Mouse (Mus musculus): ENCODE results near the gene Klhdc10.

The Klhdc10 gene

DNA sequence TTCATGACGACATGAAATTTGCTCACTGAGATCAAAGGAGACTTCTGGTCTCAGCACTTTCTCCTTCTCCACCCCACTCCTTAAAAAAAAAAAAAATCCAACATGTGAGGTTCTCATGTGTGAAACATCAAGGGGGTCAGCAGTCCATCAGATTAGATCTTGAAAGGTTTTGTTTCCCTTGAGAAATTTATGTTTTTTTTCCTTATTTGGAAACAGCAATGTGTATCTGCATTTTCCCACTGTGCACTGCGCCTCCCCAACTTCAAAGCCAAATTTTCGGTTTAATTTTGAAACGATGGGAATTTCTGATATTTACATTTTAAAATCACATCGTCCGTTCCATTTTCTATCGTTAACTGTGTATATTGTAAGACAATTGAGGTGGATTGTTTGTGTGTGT is 952 bp upstream of the Klhdc10 start:
- in situ Hi-C loops (cut with MseI, MboI): no loop called here

DNA sequence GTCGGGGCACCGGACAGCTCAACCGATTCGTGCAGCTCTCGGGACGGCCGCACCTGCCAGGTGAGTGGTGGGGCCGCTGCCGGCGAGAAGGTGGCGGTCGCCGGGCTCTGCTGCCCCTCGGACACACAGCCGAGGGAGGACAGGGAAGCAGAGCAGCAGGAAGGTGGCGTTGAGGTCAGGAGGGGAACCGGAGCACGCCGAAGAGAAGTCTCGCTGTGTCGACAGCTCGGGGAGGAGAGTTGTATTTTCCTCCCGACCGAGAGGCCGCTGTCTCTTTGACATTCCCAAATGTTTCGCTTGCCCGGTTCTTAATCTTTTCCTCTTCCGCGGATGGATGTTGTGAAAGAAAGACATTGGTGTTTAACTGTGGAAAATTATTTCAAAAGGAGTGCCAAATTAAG is 423 bp downstream of the Klhdc10 start:
- in situ Hi-C loops (cut with MseI, MboI): no loop called here

DNA sequence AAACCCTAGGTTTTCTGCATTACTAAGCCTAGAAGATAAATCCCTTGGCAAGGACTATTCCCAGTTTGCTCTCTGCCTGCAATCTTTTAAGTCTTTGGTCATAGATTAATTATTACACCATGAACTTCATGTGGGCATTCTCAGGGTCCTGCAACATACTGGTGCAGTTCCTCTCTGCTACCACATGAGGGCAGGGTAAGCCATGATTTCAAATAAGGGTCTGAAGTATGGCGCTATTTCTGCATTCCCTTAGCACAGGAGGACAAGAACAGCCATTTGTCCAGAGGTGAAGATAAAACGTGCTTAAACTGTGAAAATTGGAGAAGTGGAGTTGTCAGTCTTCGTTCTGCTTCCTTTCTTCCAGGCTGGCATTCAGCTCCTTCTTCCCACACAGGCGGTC is 1.8 kb downstream of the Klhdc10 start:
- in situ Hi-C loops (cut with MseI, MboI): no loop called here

DNA sequence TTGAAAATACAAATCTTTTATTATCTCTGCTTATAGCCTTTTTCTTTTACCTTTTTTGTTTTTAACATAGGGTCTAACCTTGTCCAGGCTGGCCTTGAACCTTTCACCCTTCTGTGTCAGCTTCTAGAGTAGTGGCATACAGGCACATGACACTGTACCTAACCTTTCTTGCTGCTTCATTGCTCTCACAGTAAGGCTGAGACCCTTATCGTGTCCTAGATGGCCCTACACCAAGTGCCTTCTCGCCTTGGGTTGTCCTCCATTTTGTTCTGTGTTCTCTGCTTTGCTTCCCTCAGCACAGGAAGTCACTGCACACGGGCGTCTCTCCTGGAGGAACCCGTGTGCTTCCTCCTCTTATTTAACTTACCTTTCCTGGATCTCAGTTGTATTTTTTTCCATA is 3.0 kb downstream of the Klhdc10 start:
- in situ Hi-C loops (cut with MseI, MboI): no loop called here

DNA sequence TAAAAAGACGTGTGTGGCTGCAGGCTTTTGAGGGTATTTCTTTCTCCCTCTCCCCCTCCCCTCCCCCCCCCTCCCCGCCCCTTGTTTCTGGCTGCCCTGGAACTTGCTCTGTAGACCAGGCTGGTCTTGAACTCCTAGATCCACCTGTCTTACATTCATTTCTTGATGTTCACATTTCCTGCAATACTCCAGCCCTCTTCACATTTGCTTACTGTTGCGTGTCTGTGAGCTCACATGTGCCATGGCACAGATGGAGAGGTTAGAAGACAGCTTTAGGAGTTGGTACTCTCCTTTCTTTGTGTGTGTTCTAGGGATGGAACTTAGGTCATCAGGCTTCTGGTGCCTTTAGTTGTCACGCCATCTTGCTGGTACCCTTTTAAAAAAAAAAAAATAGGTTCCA is 6.6 kb downstream of the Klhdc10 start:
- in situ Hi-C loops (cut with MseI, MboI): no loop called here

DNA sequence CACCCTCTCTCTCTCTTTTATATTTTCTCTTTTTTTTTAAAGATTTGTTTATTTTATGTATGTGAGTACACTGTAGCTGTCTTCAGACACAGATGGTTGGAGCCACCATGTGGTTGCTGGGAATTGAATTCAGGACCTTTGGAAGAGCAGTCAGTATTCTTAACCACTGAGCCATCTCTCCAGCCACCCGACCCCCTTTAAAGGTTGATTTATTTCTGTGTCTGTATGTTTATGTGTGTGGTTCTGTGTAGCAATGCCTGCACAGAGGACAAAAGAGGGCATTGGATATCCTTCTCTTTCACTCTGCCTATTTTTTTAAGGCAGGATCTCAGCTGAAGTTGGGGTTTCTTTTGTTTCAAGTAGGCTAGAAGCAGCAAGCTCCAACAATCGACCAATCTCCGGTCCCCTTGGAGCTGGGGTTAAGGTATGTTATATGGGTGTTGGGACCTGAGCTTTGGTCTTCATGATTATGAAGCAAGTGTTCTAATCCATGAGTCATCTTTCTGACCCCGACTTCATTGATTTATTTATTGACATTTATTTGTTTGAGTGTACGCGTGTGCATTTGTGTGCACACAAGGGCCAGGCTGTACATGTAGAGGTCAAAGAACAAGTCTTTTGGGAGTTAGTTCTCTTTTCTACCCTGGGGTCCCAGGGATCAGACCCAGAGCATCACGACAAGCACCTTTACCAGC is 7.9 kb downstream of the Klhdc10 start:
- in situ Hi-C loops (cut with MseI, MboI): no loop called here

DNA sequence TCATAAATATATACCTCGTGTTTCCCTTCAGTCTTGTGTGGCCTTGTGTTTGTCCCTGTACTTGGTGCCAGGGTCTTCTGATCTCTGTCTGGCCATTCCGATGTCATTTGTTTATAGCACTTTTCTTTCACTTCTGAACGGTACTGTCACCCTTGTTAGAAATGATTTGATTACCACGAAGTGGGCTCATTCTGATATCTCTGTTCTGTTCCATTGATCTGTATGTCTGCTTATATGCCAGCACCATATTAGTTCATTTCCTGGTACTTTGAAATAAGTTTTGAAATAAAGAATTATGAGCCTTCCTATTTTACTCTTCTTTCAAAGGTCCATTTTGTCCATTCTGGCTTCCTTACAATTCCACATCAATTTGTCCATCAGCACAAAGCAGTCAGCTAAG is 9.6 kb downstream of the Klhdc10 start:
- in situ Hi-C loops (cut with MseI, MboI): no loop called here

DNA sequence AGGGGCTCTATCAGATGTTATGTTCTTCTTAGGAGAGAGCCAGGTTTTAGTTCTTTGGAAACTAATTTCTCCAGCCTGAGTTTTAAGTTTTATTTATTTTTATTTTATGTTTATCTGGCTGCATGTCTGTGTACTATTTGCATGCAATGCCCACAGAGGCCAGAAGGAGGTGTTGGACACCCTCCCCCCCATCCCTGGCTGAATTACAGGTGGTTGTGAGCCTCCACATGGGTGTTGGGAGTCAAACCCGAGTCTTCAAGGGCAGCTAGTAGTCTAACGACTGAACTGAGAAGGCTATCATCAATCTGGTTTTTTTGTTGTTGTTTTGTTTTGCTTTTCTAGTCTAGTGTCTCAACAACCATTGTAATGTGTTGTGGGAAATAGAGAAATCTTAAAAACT is 14.5 kb downstream of the Klhdc10 start:
- in situ Hi-C loops (cut with MseI, MboI): no loop called here

DNA sequence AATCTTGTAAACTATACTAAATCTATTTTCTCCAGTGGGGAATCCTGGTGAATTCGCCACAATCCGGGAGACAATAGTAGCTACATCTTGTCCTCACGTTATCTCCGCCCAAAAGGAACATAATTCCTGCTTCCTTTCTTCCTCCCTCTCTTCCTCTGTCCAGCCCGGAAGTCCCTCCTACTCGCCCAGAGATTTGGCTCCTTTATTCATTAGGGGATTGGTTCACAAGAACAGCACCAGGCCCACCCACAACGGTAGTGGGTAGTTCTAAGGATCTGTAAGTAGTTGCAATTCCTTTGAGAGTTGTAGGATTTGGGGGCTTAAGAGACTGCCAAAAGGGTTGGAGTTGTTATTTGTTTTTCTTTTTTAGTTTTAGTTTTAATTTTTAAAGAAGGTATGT is 15.1 kb downstream of the Klhdc10 start:
- in situ Hi-C loops (cut with MseI, MboI): no loop called here

DNA sequence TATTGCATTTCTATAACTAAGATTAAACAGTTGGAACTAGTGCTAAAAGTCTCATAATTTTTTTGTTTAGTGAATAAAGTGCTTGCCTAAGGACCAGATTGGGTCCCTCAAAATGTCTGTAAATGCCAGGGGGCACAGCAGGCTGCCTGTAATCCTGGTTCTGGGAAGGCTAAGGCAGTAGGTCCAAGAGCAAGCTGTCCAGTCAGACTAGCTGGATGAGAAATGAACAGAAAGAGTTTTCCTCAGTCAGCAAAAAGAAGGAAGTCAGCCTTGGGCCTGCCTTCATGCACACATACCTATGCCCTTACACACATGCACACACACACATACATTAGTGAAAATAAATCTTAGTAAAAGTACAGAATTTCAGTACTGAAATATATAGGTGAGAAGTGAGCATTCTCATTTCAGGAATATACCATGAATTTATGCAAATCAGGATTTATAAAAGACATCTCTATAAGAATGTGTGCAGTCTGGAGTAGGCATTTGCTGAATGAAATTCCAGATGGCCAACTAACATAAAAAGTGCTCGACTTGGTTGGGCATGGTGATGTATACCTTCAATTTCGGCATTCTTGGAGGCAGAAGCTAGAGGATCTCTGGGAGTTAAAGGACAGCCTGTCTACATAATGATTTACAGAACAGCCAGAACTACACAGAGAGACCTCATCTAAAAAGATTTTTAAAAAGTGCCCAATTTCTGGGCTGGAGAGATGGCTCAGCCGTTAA is 31.0 kb downstream of the Klhdc10 start:
- in situ Hi-C loops (cut with MseI, MboI): no loop called here

DNA sequence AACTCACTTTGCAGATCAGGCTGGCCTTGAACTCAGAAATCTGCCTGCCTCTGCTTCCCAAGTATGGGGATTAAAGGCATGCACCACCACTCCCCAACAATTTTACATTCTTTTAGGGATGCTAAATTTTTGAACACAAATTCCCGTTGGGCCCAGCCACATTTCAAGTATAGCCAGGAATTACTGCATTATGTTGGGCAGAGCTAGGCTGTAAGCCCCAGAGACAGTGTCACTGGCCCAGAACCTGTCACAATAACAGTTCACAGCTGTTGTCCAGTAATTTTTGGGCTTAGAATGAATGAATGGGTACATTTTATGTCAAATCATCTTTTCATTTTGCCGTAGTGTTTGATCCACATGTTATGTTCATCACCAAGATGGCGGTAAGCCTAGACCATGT is 34.8 kb downstream of the Klhdc10 start:
- in situ Hi-C loops (cut with MseI, MboI): no loop called here

DNA sequence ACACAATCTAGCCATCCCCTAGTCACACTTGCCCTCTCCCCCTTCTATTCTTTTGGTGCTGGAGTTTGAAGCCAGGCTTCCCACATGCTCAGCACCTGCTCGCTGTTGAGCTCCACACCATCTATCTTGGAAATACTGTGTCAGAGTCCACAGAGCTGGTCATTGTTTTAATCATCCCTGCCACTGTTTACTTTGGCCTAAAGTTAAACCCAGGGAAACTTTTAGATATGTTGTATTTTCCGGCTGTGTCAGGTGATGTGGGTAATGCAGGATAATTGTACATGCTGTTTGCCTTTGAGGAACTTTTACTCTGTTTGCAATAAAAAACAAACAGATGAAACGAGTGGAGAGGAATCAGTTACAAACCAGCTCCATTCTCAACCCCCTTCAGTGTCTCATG is 35.4 kb downstream of the Klhdc10 start:
- in situ Hi-C loops (cut with MseI, MboI): no loop called here

DNA sequence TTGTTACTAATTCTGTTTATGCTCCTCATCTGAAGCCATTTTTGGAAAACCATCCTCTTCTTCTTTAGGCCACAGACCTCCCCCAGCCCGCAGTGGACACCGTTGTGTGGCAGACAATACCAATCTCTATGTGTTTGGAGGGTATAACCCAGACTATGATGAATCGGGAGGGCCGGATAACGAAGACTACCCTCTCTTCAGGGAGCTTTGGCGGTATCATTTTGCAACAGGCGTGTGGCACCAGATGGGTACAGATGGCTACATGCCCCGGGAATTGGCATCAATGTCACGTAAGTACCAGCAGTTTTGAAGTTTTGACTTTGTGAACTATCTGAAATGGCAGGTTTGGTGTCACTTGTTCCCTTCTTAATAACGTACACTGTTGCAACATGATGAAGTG is 37.9 kb downstream of the Klhdc10 start:
- in situ Hi-C loops (cut with MseI, MboI): no loop called here

DNA sequence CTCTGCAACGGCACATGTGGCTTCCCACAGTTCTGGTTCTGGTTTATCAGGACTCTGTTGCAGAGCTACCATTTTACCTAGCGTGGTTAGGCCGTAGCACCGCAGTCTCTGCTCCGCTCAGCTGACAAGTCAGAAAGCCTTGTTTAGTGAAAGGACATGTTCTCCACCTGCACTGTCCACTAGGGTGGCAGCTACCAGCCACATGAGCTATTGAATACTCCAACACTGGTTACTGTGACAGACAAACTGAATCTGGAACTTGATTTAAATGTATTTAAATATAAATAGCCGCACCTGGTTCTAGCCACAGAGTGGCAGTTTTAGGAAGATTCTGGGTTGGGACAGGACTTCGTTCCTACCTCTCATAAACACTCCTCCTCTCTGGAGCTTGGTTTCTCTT is 55.3 kb downstream of the Klhdc10 start:
- in situ Hi-C loops (cut with MseI, MboI): no loop called here

DNA sequence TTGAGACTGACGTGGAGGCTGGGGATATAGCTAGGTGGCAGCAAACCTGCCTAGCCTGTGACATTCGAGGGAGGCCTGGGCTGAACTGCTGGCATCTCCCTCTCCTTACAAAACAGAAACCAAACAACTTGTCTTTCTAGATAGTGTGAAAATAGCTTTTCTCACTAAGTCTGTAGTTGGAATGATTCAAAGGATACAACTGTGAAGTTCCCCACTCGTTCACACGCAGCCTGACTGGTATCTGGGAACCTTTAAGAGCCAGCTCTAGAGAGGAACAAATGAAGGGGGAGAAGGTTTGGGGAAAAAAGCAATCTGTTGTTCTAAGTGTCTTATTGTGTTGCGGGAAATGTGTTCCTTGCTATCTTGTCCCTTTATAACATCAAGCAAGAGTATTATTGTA is 57.0 kb downstream of the Klhdc10 start:
- in situ Hi-C loops (cut with MseI, MboI): no loop called here

DNA sequence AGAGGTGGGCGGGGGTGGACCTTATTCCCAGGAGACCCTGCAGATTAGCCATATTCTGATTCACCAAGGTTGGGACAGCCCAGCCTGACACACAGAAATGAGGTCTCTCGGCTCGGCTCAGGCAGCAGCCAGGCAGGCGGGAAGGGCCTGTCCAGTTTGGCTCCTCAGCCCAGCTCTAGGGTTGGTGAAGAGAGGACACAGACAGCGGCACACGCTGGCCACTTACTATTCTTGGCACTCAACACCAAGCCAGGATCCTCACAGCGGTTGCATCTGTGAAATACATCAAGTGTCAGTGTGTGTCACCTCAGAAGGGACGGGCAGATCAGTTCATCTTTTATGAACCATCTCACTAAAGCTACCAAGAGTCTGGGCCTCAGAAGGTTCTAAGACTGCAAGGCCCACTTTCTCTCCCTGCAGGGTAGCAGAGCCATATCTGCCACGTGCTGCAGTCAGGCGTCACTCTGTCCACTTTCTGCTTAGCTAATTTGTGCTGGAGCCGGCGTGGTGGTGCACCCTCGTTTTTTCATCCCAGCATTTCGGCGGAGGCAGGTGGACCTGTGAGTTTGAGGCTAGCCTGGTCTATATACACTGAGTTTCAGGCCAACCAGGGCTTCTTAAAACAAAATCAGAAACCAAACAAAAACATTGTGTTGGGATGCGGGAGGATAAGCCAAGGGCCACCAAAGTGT is 57.5 kb downstream of the Klhdc10 start:
- in situ Hi-C loops (cut with MseI, MboI): no loop called here

DNA sequence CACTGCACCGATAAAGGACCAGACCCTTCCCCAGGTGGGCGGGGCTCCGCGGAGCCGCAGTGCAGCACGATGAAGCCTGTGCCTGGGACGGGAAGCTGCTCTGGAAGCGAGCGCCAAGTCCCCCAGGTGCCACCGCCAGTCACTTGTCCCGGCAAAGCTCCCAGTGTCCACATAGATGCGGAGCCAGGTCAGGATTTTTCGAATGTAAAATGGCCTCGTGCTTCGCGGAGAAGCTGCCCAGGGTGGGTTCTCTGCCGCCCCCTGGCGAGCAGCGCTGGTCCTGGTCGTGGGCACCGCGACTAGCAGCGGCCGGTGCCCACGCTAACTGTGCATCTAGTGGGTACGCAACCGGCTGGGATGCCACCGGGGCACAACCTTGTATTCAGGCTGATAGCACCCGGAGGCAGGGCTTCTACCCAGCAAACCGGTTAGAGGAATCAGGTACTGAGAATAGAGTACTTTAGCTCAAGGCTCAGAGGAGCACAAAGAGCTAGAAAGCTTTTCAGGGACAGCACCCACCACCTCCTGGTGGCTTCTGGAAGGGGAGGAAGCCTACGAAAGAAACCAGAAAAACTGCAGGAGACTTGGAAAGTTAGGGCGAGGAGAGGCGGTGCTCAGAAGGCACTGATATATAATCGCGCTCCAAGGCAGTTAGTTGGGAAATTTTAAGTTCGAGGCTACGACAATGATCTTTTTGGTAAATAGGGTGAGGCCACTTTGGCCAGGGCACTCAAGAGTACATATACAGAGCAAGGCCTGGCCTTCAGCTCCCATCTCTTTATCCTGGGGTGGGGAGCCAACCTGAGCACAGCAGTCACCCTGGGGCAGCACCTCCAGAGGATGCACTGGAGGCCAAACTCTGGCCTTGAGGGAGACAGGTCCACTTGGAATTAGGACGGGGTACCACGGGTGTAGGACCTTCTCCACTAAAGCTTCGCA is 58.4 kb downstream of the Klhdc10 start:
- in situ Hi-C loops (cut with MseI, MboI): no loop called here

DNA sequence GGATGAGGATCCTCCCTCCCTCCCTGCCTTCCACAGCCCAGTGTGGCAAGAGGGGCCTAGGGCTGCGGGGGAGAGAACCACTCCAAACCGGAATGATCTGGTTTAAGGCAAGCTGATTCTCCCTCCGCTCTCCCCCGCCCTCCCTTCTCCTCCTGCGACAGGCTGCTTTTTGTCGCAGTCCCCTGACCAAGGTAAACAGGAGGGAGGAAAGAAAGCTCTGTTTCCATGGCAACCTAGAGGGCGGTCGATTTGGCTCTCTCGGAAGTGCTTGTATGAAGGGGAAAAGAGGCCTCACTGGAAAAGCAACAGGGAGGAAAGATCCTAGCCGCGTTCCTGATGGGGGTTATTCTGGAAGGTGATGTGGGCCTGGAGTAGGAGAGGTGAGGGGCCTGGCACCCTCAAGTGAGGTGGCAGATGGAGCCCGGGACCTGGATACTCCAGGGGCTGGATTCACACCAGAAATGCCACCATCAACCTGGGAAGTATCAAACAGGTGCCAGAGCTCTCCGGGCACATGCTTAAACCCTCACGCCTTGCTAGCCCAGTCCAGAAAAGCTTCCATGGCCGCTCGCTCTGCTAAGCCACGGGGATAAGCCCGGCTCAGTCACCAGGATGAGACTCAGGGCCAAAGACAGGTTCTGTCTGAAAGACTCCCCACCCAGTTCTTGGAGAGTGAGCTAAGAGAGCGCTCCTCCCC is 59.2 kb downstream of the Klhdc10 start:
- in situ Hi-C loops (cut with MseI, MboI): no loop called here

DNA sequence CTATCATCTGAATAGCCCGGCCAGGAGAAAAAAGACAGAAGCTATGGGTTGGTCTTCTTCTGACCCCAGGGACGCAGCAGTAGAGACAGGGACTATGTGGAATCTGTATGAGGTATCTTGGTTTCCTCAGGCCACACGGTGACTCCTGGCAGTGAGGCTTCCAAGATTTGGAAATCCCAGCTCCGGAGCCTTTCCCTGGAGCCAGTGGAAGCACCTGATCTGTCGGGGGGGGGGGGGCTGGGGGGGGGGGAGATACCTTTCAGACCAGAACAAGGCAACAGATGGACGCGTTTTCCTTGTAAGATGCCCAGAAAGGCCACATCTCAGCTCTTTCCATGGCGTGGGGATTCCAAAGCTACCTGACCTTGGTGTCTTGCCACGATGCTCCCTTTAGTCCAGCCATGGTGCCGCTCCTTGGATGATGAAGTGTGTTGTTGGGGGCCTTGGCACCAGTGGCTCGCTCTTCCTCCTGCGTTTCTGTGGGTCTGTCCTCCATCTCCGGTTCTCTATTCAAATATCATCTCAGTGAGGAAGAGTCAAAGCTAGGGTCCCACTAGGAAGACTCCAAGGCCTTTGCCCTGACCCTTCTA is 60.2 kb downstream of the Klhdc10 start:
- in situ Hi-C loops (cut with MseI, MboI): no loop called here

DNA sequence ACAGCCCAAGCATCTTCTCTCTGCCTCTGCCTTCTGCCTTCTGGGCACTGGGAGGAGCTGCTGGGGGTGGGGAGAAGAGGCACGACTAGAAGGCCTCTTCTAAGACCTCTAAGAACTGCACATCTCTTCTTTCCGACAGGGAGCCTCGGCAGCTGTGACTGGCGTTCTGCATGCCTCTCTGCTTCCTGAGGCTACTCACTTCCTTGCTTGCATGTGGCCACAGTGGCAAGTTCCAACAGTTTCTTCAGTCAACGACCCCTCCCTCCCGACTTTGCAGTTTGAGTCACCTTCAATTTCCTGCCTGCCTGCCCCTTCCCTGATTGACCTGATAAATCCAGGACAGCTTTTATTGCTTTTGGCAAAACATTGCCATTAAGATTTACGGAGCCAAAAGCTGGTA is 61.2 kb downstream of the Klhdc10 start:
- in situ Hi-C loops (cut with MseI, MboI): no loop called here

DNA sequence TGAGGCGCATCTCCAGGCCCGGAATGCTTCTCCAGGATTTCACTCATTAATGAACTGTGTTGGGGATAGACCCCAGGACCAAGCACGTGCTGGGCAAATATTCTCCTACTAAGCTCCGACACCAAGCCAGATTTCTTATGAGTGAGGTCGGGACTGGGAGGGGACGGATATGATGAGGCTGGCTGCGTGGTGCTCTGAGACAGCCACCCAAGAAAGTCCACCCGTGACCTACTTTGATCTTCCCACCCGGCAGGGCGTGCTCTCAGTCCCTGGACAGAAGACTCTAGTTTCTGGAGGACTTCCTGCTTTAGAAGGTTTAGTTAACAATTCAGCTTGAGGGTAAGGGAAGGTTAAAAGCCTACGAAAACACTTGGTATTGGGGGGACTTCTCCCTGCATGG is 63.9 kb downstream of the Klhdc10 start:
- in situ Hi-C loops (cut with MseI, MboI): no loop called here

Measured in mouse trophoblast stem cell (cell line).